Mouse (Mus musculus) central nervous system, embryonic 11.5 days (tissue): ENCODE results near the gene Lap3. TPM values are rescaled to one million over a fixed set of nuclear protein-coding genes. Genes with fewer than 3 reads are reported as not detected.

ENCODE experiments used
- polyA plus RNA-seq: library from polyadenylated mRNA; depleted of rRNA; stranded (reverse); fragments of >200 nt; gene quantifications from 2 replicates; pipeline ENCODE4 v1.2.3, GENCODE M21; 2012; rRNA removed

The Lap3 gene
- 59.1 and 109 TPM in 2 replicates for polyA plus RNA-seq

DNA sequence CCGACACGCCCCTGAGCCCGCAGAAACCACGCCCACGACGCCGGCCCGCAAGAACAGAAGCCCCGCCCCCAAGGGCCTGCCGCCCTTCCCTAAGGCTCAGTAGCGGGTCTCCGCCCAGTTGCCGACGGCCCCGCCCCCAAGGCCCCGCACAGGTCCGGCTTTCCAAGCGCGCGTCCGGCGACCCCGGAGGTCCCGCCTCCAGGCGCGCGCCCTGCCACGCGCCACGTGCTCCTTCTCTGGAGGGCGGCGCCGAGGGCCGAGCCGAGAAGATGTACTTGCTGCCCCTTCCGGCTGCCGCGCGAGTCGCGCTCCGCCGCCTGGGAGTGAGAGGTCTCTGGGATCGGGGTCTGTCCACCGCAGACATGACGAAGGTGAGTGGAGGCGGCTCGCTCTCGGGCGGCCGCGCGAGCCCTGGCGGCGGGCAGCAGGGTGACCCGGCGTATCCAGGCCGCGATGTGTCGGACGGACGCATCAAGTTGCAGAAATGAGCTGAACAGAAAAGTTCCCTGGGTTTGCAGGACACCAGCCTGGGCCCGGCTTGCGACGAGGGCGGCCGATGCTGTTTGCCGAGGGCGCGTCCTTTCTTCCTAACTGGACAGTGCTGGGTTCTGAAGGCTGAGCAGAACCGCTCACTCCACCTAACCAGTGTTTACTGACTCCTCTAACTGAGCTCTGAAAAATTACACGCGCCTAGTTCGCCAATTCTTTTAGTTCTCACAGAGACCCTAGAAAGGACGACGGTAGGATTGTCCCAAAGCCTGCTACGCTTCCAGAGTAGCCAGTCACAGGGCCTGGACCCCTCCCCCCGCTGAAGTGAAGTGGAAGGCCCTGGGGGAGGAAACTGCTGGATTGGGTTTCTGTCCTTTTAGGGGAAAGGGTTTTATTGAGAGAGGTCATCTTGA lies at the start of gene Lap3:
TSS of gene Lap3 (plus strand) at position 184 of the 902 bp plus-strand sequence.

GRCm38 (mm10) chr5:45449831-45450716 lies 43.1 kb upstream of the Lap3 start, which contains the start of gene Qdpr:
Gene Qdpr (minus strand): TSS chr5:45450236.

GRCm38 (mm10) chr5:45453451-45453850 lies 39.7 kb upstream of the Lap3 start, which contains the start of gene Clrn2:
Gene Clrn2 (plus strand): TSS chr5:45453751.

DNA sequence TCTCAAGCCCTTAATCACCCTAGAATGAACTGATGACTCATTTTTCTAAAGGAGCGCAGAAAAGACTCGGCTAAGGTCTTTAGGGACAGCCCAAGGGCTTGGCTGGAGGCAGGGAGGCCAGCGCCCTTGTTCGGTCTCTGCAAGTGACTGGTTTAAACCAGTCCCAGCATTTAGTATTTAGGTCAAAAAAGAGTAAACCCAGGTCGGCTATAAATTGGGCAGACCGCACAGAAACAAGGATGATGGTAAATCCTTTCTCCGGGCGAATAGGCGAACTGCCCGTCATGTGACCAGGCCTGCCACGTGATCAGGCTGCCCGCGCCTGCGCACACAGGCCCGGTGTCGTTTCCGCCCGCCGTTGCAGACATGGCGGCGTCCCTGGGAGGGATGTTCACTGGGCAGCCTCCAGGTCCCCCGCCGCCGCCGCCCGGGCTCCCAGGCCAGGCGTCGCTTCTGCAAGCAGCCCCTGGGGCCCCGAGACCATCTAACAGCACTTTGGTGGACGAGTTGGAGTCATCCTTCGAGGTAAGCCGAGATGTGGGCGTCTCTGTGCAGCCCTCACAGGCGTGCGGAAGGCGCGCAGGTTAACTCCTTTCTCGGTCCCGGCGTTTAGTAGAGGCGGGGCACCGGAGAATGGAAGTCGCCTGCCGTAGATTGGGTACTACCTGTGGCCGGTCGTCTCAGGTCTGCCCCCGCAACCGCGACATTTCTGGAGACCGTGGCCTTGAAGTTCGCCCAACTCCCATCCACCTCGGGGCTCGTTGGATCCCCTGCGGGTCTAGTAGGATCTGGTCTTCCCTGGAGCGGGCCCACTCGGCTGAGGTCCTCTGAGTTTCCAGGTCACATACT lies 27.0 kb downstream of the Lap3 start, which contains the start of gene Med28:
TSS of gene Med28 (plus strand) at position 270 of the 849 bp plus-strand sequence.

Other genes with a start within 250 kb of the Lap3 start
- 68.8 and 86.3 TPM in 2 replicates for gene Qdpr, start 43.1 kb upstream of the Lap3 start, polyA plus RNA-seq
- gene Clrn2, start 39.6 kb upstream of the Lap3 start, polyA plus RNA-seq = 0.05 and 0.09 TPM in 2 replicates
- 122 and 140 TPM in 2 replicates for gene Med28, start 26.9 kb downstream of the Lap3 start, polyA plus RNA-seq
- gene Fam184b, start 146.2 kb downstream of the Lap3 start, polyA plus RNA-seq = 0.76 and 0.83 TPM in 2 replicates
- gene Ncapg, start 176.5 kb downstream of the Lap3 start, polyA plus RNA-seq = 47.9 and 53.5 TPM in 2 replicates